Mouse (Mus musculus) liver, embryonic 18 days (tissue): ENCODE data around the gene Pnmal2. TPM values are rescaled to one million over a fixed set of nuclear protein-coding genes. Genes with fewer than 3 reads are reported as not detected.

ENCODE experiments used
- polyA plus RNA-seq: library from polyadenylated mRNA; depleted of rRNA; stranded (reverse); fragments of >200 nt; gene quantifications from 2 replicates; pipeline ENCODE4 v1.2.3, GENCODE M21; 2012; rRNA removed

Gene Pnmal2
- 0.03 and 0.04 TPM in 2 replicates for polyA plus RNA-seq

GRCm38 (mm10) chr7:16944061-16944807 is at the start of gene Pnmal2:
Gene Pnmal2 (plus strand): TSS chr7:16944682.

GRCm38 (mm10) chr7:16906281-16906680 is 38.2 kb upstream of the Pnmal2 start, which contains the start of gene Ptgir:
Gene Ptgir (plus strand): TSS chr7:16906490.

GRCm38 (mm10) chr7:16924037-16924834 is 20.2 kb upstream of the Pnmal2 start, which contains the start of gene Calm3:
Gene Calm3 (minus strand): TSS chr7:16924114.

GRCm38 (mm10) chr7:16959539-16960187 is 15.2 kb downstream of the Pnmal2 start, which contains the start of gene Pnmal1:
Gene Pnmal1 (plus strand): TSS chr7:16959679.

GRCm38 (mm10) chr7:16982859-16983568 is 38.5 kb downstream of the Pnmal2 start, which contains the start of gene Gm42372:
Gene Gm42372 (plus strand): TSS chr7:16983086.

GRCm38 (mm10) chr7:16992451-16992807 is 47.9 kb downstream of the Pnmal2 start, which contains the start of gene Ccdc8:
Gene Ccdc8 (plus strand): TSS chr7:16992708.

Other genes with a start within 250 kb of the Pnmal2 start
- not detected in 2 replicates for gene Ceacam9, start 222.8 kb upstream of the Pnmal2 start, polyA plus RNA-seq
- 154 and 157 TPM in 2 replicates for gene Ap2s1, start 206.3 kb upstream of the Pnmal2 start, polyA plus RNA-seq
- 73.9 and 75.4 TPM in 2 replicates for gene Slc1a5, start 163.3 kb upstream of the Pnmal2 start, polyA plus RNA-seq
- gene Strn4, start 128.8 kb upstream of the Pnmal2 start, polyA plus RNA-seq, result 30.6 and 36.3 TPM in 2 replicates
- gene Fkrp, start 128.0 kb upstream of the Pnmal2 start, polyA plus RNA-seq, result 7.4 and 7.5 TPM in 2 replicates
- 4.9 and 5.2 TPM in 2 replicates for gene Prkd2, start 101.8 kb upstream of the Pnmal2 start, polyA plus RNA-seq
- gene Dact3, start 69.4 kb upstream of the Pnmal2 start, polyA plus RNA-seq, result 0.61 and 0.81 TPM in 2 replicates
- gene Gng8, start 52.9 kb upstream of the Pnmal2 start, polyA plus RNA-seq, result 0.50 and 0.61 TPM in 2 replicates
- 1.1 and 1.4 TPM in 2 replicates for gene Ptgir, start 38.2 kb upstream of the Pnmal2 start, polyA plus RNA-seq
- gene Calm3, start 20.6 kb upstream of the Pnmal2 start, polyA plus RNA-seq, result 68.8 and 69.7 TPM in 2 replicates
- 0.01 TPM in 2 replicates for gene Pnmal1, start 15.0 kb downstream of the Pnmal2 start, polyA plus RNA-seq
- gene Gm42372, start 38.4 kb downstream of the Pnmal2 start, polyA plus RNA-seq, result 0.01 TPM in 1 of 2 replicates, not detected in the other
- gene Ccdc8, start 48.0 kb downstream of the Pnmal2 start, polyA plus RNA-seq, result 3.1 and 3.7 TPM in 2 replicates
- 44.4 and 50.5 TPM in 2 replicates for gene Ppp5c, start 83.2 kb downstream of the Pnmal2 start, polyA plus RNA-seq
- 13.2 and 22.6 TPM in 2 replicates for gene Hif3a, start 117.7 kb downstream of the Pnmal2 start, polyA plus RNA-seq
- gene Psg16, start 129.4 kb downstream of the Pnmal2 start, polyA plus RNA-seq, result 0.70 and 0.99 TPM in 2 replicates
- 0.01 and 0.03 TPM in 2 replicates for gene Ceacam3, start 205.6 kb downstream of the Pnmal2 start, polyA plus RNA-seq